Mouse (Mus musculus) v-Abl transformed pro-B cells (cell line): ENCODE results near the gene 2310011J03Rik.

ENCODE experiments used
- in situ Hi-C, 2 experiments: fragments of 400-800 bp; cut with MboI; formaldehyde crosslinking; loops; one replicate each; pipeline ENCODE4 v1.15.1; 2025; ENCODE audit not compliant: unreplicated experiment in 2 of 2

2310011J03Rik gene

GRCm38 (mm10) chr10:80321670-80322581 is 1.6 kb upstream of the 2310011J03Rik start:
- in situ Hi-C loops, result loop anchor here in 1 of 2 experiments (5.0 kb wide), 1 partner anchor 55 kb away; no protein-coding TSS in a partner anchor

GRCm38 (mm10) chr10:80321014-80321669 is 805 bp upstream of the 2310011J03Rik start:
- in situ Hi-C loops, result loop anchor here in 1 of 2 experiments (5.0 kb wide), 1 partner anchor 54 kb away; no protein-coding TSS in a partner anchor

- in situ Hi-C loops, result no loop called here
Observed at GRCm38 (mm10) chr10:80317011-80317410, 3.3 kb downstream of the 2310011J03Rik start.

- in situ Hi-C loops, result no loop called here
Observed at GRCm38 (mm10) chr10:80316359-80316781, 4.0 kb downstream of the 2310011J03Rik start.

GRCm38 (mm10) chr10:80315315-80315714 is 5.0 kb downstream of the 2310011J03Rik start:
- in situ Hi-C loops, result no loop called here

- in situ Hi-C loops, result no loop called here
Observed at GRCm38 (mm10) chr10:80314494-80315001, 5.8 kb downstream of the 2310011J03Rik start.

GRCm38 (mm10) chr10:80313627-80314201 is 6.6 kb downstream of the 2310011J03Rik start:
- in situ Hi-C loops, result no loop called here

GRCm38 (mm10) chr10:80312586-80313504 is 7.5 kb downstream of the 2310011J03Rik start:
- in situ Hi-C loops, result no loop called here

GRCm38 (mm10) chr10:80311560-80311959 is 8.8 kb downstream of the 2310011J03Rik start:
- in situ Hi-C loops, result no loop called here

- in situ Hi-C loops, result no loop called here
Observed at GRCm38 (mm10) chr10:80304862-80305261, 15.5 kb downstream of the 2310011J03Rik start.

GRCm38 (mm10) chr10:80304458-80304857 is 15.9 kb downstream of the 2310011J03Rik start:
- in situ Hi-C loops, result no loop called here

GRCm38 (mm10) chr10:80302471-80302881 is 17.9 kb downstream of the 2310011J03Rik start:
- in situ Hi-C loops, result no loop called here

GRCm38 (mm10) chr10:80302082-80302355 is 18.3 kb downstream of the 2310011J03Rik start:
- in situ Hi-C loops, result no loop called here

GRCm38 (mm10) chr10:80301256-80302081 is 18.9 kb downstream of the 2310011J03Rik start:
- in situ Hi-C loops, result no loop called here

- in situ Hi-C loops, result no loop called here
Observed at GRCm38 (mm10) chr10:80300672-80301181, 19.6 kb downstream of the 2310011J03Rik start.

- in situ Hi-C loops, result loop anchor here in 1 of 2 experiments (10.0 kb wide), 1 partner anchor 45 kb away; the partner anchor contains the start of gene Adamtsl5
Observed at GRCm38 (mm10) chr10:80299824-80300223, 20.5 kb downstream of the 2310011J03Rik start.

- in situ Hi-C loops, result loop anchor here in 1 of 2 experiments (10.0 kb wide), 1 partner anchor 46 kb away; the partner anchor contains the start of gene Adamtsl5
Observed at GRCm38 (mm10) chr10:80299301-80299700, 21.0 kb downstream of the 2310011J03Rik start.

GRCm38 (mm10) chr10:80298571-80299281 is 21.6 kb downstream of the 2310011J03Rik start:
- in situ Hi-C loops, result loop anchor here in 1 of 2 experiments (10.0 kb wide), 1 partner anchor 46 kb away; the partner anchor contains the start of gene Adamtsl5
